Mouse (Mus musculus): ENCODE measurements at regions not wholly inside any gene's neighbourhood (a gene's known extent, or its start where the extent isn't known, plus 50 kb on each side); places are given as distances from the start of the nearest gene placed in this dataset.

GRCm38 (mm10) chr9:51523471-51523870, 194.8 kb upstream of the 1810046K07Rik start:
- no peak for DNase-seq (ENCODE audit: low read depth)

GRCm38 (mm10) chr9:51525906-51526305, 197.2 kb upstream of the 1810046K07Rik start:
- no peak for DNase-seq (ENCODE audit: low read depth)

DNA sequence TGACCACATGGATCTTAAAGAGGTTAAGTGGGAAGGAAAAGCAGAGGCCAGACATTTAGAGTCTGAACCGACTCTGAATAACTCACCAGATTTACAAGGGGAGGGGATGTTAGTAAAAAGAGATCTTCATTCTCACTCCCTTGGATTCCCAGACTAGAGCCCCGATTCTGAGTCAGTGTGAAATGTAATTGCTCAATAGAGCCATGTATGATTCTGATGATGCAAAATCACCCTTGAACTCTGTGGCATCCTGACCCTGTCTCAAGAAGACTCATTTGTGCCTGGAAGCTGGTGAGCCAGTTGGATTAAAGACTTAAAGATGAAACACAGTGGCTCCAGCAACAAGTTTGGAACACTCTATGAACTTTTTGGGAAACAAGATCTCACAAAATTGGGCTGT, 210.2 kb upstream of the 1810046K07Rik start:
- no peak for DNase-seq (ENCODE audit: low read depth)

GRCm38 (mm10) chr9:51541940-51542339, 213.2 kb upstream of the 1810046K07Rik start:
- no peak for DNase-seq (ENCODE audit: low read depth)

DNA sequence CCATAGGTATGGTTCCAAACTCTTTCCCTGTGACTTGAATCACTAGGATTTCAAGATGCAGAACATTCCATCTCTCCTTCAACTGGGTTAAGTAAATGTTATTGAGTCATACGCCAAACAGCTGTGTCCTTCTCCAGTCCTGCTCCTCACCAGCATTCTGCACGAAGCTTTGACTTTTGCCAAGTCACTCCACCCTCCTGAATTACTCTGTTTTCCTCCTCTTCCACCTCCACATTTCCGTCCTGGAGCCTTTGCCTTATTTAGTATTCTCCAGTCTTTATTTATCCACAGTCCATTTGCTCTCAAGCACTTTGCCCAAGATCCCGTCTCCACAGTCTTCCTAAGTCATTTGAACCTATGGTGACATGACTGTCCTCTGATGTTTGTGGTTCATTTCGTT, 193.1 kb upstream of the Arhgap20 start:
- DNase-seq (ENCODE audit: low read depth): no peak

DNA sequence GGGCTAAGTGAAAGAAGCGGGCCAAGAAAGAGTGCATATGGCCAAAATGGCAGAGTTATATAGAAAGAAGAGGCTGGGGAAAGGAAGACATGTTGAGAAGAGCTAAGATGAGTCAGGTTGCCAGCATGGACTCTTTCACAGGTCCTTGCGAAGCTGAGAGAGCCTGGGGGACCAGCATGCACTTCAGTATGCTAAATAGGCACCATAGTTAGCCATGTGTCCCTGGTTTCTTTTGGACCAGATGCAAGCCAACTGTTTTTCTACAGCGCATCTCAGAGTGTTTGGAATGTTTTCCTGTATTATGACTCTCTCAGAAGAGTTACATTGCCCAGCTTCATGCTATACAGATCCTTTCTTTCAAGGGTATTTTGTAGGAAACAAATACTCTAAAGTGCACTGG, 183.5 kb upstream of the Arhgap20 start:
- DNase-seq (ENCODE audit: low read depth): no peak

GRCm38 (mm10) chr9:51593707-51594106, 171.4 kb upstream of the Arhgap20 start:
- no peak for DNase-seq (ENCODE audit: low read depth)

- DNase-seq (ENCODE audit: low read depth): no peak
These were observed 166.4 kb upstream of the Arhgap20 start for GRCm38 (mm10) chr9:51598706-51599105.

- DNase-seq (ENCODE audit: low read depth): no peak
These were observed 157.0 kb upstream of the Arhgap20 start for GRCm38 (mm10) chr9:51608158-51608557.

GRCm38 (mm10) chr9:51608697-51609456, 156.3 kb upstream of the Arhgap20 start:
- DNase-seq (ENCODE audit: low read depth): no peak

DNA sequence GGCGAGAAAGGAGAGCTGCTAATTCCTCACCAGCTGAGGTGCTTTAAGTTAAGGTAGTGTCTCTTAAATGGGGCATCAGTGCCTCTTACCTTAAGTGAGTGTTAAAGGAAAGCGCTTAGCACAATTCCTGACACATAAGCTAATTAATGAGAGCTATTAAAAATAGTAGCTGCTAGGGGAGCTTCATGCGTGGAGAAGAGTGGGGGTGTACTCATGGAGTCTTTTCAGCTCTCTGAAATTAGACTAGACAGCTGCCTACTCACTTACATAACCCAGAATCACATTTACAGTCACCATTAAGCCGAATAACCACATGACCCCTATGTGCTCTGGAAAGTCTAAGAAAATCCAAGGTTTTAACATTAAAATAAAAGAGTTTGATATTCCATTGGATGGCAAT, 139.0 kb upstream of the Arhgap20 start:
- no peak for DNase-seq (ENCODE audit: low read depth)

- DNase-seq (ENCODE audit: low read depth): no peak
These were observed 129.0 kb upstream of the Arhgap20 start for GRCm38 (mm10) chr9:51636097-51636496.

- DNase-seq (ENCODE audit: low read depth): no peak
These were observed 128.5 kb upstream of the Arhgap20 start for GRCm38 (mm10) chr9:51636559-51637127.

DNA sequence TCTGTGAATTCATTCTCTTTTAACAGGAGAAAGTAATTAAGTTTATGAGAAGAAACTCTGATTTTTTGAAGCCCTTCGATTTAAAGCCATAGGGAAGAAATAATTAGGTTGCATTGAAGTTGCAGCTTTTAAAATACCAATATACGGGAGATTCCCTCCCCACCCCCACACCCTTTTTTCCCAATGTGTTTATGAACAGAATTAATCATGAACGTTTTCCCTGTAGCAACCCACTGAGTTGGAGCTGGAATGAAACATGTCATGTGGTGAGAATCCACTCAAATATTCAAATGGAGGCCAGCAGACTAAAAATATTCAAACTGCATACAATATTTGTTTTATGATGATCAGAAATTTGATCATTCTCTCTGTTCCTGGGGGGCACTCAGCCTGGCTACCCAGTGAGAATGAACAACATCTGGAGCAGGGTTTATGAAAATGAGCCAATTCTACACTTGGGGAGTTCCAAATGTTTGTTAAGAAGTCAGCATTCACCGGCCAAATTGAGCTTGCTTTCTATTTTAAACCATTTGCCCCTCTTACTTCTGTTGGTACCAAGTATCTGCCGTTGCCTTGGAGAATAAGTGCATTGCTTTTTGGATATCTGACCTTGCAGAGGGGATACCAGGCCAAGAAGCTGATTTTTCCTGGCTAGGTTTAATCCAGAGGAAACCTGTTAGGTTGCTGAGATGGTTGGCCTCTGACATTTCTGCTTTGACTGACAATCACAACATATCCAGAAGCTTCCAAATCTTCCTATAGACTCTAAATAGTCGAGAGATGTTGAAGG, 127.8 kb upstream of the Arhgap20 start:
- DNase-seq (ENCODE audit: low read depth): no peak

- DNase-seq (ENCODE audit: low read depth): no peak
These were observed 123.4 kb upstream of the Arhgap20 start for GRCm38 (mm10) chr9:51641706-51642105.

DNA sequence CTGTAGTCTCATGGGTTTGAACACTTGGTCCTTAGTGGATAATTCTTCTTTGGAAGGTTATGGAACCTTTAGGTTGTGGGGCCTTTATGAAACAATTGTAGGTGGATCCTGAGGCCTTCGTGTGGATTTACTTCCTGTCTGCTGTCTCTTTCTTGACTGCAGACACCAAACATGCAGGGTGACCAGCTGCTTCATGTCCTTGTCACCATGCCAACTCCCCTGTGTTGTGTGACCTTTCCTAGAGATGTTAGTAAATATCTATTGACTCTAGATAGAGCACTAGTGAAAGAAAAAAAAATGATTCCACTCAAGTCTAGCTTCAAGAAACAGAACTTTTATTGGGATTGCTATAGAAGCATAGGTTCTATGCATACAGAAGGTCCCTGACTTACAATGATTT, 119.7 kb upstream of the Arhgap20 start:
- DNase-seq (ENCODE audit: low read depth): no peak

- DNase-seq (ENCODE audit: low read depth): no peak
These were observed 111.5 kb upstream of the Arhgap20 start for GRCm38 (mm10) chr9:51653376-51654292.

DNA sequence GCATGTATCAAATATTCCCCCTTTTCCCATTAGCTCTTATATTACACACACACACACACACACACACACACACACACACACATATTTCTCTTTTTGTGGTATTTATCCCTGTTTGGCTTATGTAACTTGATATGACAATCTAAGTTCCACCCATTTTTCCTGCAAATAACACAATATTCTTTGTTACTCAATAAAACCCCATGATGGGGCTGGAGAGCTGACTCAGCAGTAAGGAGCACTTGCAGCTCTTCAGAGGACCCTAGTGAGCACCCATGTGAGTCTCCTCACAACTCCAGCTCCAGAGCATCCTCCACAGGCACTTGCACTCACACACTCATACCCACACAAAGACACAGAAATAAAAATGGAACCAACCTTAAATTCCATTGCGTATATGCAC, 110.5 kb upstream of the Arhgap20 start:
- no peak for DNase-seq (ENCODE audit: low read depth)

DNA sequence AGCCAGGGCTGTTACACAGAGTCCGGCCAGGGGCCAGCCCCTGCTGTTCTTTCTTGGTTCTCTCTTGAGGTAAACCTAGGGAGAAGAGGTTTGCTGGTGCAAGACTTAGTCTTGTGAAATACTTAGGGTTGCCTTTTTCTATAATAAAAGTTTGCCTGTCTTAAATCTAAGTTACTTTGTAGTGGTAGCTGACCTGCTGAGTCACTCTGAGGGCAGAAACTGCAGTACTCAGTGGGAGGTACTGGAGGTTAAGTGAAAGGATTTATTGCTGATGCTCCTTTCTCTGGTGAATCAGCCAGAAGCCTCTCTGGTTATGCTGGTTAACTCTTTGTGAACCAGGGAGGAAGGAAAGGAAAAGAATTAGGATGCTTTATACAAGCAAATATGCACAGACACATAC, 107.3 kb upstream of the Arhgap20 start:
- no peak for DNase-seq (ENCODE audit: low read depth)

GRCm38 (mm10) chr9:51660908-51661874, 103.9 kb upstream of the Arhgap20 start:
- no peak for DNase-seq (ENCODE audit: low read depth)

GRCm38 (mm10) chr9:51661911-51662310, 103.2 kb upstream of the Arhgap20 start:
- DNase-seq (ENCODE audit: low read depth): no peak
